Mouse (Mus musculus) heart, embryonic 13.5 days (tissue): ENCODE measurements around the gene Akap2. TPM values are rescaled to one million over a fixed set of nuclear protein-coding genes. Genes with fewer than 3 reads are reported as not detected.

Experiments
- ATAC-seq: fragments of 200-750 bp; cut with Nextera tagmentation; 2 replicates; pipeline ENCODE4 v1.8.0; 2017; ENCODE audit warnings: moderate TSS enrichment; ENCODE audit not compliant: insufficient number of reproducible peaks, low FRiP score, low TSS enrichment; ENCODE audit errors: extremely low read depth
- H3K27ac ChIP-seq: fragments of 300-500 bp; sonication (generic); replicated peaks from 2 replicates; pipeline ENCODE4 v1.5.1; 2015; ENCODE audit warnings: moderate library complexity, mild to moderate bottlenecking, inconsistent platforms
- H3K27me3 ChIP-seq: fragments of 300-500 bp; sonication (generic); replicated peaks from 2 replicates; pipeline ENCODE4 v1.6.1; 2015; ENCODE audit warnings: mild to moderate bottlenecking, inconsistent platforms
- H3K36me3 ChIP-seq: fragments of 300-500 bp; sonication (generic); 2 replicates; pipeline ENCODE4 v1.6.1; 2015; ENCODE audit warnings: mild to moderate bottlenecking, inconsistent platforms
- H3K4me1 ChIP-seq: fragments of 300-500 bp; sonication (generic); 2 replicates; pipeline ENCODE4 v1.6.1; 2015; ENCODE audit warnings: inconsistent platforms
- H3K4me2 ChIP-seq: fragments of 300-500 bp; sonication (generic); 2 replicates; pipeline ENCODE4 v1.6.1; 2015; ENCODE audit warnings: inconsistent platforms, mild to moderate bottlenecking, moderate library complexity
- H3K4me3 ChIP-seq: fragments of 300-500 bp; sonication (generic); 2 replicates; pipeline ENCODE4 v1.5.1; 2015; ENCODE audit warnings: moderate library complexity, mild to moderate bottlenecking, inconsistent platforms
- H3K9ac ChIP-seq: fragments of 300-500 bp; sonication (generic); 2 replicates; pipeline ENCODE4 v1.6.1; 2015; ENCODE audit warnings: inconsistent platforms, mild to moderate bottlenecking, moderate library complexity
- H3K9me3 ChIP-seq: fragments of 300-500 bp; sonication (generic); 2 replicates; pipeline ENCODE4 v1.6.1; 2016; ENCODE audit warnings: inconsistent platforms
- WGBS: fragments of 180-500 bp; shearing (Covaris S2); methylation state at CpG from one replicate; pipeline ENCODE4 v1.1.7; 2015; ENCODE audit warnings: mixed read lengths; 5-methylcytosine and 5-hydroxymethylcytosine counted together
- polyA plus RNA-seq: library from polyadenylated mRNA; unstranded; fragments of >200 nt; fragmentation: Nextera tagmentation; extraction: Ambion mirVana; gene quantifications from 2 replicates; pipeline ENCODE4 v1.2.1, GENCODE M21; 2015

Gene Akap2
- 41.3 and 43.1 TPM in 2 replicates for polyA plus RNA-seq

DNA sequence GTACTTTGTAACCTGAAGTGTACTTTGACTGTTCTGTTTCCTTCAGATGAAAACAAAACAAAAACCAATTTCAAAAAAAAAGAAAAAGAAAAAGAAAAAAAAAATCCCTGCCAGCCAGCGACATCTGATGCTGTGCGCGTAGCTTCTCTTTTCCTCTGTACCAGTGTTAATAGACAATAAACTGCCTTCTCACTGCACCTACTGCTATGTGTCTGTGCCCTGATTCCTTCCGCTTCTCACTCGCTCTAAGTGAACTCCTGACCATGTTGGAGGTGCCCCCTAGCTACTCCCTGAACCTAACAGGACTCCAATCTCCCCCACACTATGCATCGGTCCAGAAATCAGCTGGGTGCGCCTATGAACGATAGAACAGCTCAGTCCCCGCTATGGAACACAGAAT, at the start of gene Akap2:
Akap2 (plus strand) TSS at position 304 of the 400 bp plus-strand sequence.
- Histone ChIP-seq H3K36me3 (peaks cover 32% of the 10 kb centered on the region), H3K4me1 (peaks cover 6% of the 10 kb centered on the region), H3K9me3 (no peaks in the 10 kb centered on the region), H3K4me2 (no peak within 1 kb of the TSS), H3K27ac (no peak within 1 kb of the TSS), H3K27me3 (no peaks in the 10 kb centered on the region), H3K4me3 (no peak within 1 kb of the TSS), H3K9ac (no peak within 1 kb of the TSS)
- 81% methylated on average over 9 of the region's 9 CpGs for WGBS
- ATAC-seq = no peak

DNA sequence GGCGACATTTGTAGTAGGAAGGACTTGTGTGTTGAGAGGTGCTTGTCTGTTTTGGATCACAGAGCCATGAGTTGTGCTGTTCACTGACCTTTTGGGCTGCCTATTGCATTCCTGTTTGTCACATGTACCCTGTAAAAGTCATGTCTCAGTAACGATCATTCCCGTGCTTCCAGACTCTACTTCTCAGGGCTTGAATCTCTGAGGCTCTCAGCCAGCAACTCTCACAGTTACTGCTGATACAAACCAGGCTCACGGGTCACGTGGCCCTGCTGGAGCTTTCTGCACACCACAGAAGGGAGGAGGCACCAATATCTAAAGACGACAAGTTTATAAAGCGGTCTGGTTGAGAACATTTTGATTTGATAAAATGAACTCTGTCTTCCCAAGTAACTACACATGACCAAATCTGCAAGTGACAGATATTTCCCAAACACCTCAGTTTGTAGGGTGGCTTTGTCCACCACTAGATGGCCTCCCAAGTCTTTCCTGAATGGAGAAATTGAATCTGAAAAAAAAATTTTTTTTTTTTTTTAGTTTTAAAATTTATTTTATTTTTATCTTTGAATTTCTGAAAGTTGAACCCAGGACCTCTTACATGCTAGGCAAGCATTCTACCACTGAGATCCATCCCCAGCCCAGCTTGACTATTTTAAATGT, 46.5 kb upstream of the Akap2 start:
- 9% methylated on average over 7 of the region's 7 CpGs for WGBS
- Histone ChIP-seq H3K27ac (peak overlapping the region; percentile 89), H3K36me3 (peaks cover 6% of the 10 kb centered on the region), H3K27me3 (no peaks in the 10 kb centered on the region), H3K9me3 (no peaks in the 10 kb centered on the region), H3K4me1 (peaks cover 93% of the 10 kb centered on the region), H3K9ac (peak overlapping the region; percentile 47; the same call in 1 of the 2 replicates), H3K4me3 (no peak overlapping the region), H3K4me2 (peak overlapping the region; percentile 54)
- peak; percentile 62 for ATAC-seq

- H3K36me3 ChIP-seq = peaks cover 6% of the 10 kb centered on the region; the same call in 1 of the 2 replicates
- H3K4me1 ChIP-seq = peaks cover 81% of the 10 kb centered on the region
- no peak overlapping the region for H3K9ac ChIP-seq
- no peak overlapping the region for H3K4me2 ChIP-seq
- no peak for ATAC-seq
- H3K4me3 ChIP-seq = no peak overlapping the region
- peak overlapping the region; percentile 89; the same call in 1 of the 2 replicates for H3K27ac ChIP-seq
- no peaks in the 10 kb centered on the region for H3K9me3 ChIP-seq
- no peaks in the 10 kb centered on the region for H3K27me3 ChIP-seq
- WGBS = 75% methylated on average over 4 of the region's 4 CpGs
Observed at GRCm38 (mm10) chr4:57672541-57672940, 44.9 kb upstream of the Akap2 start.

DNA sequence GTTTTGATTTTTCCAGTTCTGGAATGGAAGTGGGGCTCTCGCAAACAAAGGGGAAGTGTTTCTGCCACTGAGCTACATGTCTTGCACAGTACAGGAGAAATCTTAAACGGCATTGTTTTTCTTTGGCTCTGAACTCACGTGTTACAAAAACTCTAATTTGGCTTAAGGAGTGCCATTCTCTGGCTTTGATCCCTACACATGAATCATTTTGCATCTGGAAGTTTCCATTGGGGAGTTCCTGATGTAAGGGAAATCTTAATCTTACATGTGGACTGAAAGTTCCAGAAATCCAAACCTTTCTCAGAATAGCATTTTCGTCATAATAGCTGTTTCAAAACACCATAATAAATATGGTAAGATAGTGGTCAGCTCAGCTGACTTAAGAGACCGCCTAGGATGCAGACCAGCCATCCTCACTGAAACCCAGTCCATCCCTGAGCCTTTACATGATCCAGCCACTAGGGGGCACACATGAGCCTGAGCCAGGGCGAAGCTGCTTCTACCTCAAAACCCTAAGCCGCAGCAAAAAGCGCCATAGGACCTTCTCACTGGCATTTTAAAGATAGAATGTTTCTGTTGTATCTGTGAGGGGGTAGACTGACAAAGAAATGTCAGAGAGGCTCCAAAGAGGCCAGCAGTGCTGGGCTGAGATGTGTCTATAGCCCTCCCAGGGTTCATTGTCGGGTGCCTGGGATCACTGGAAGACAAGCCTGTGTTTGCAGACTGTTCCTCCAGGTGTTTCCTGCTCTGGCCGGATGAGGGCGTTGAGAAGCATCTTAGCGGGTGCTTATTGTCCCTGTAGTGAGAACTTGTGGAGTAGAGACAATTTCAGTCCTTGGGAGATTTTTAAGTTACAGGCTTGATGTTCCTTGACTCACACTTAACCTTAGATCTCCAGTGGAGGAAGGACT, 44.2 kb upstream of the Akap2 start:
- Histone ChIP-seq H3K4me1 (peaks cover 74% of the 10 kb centered on the region), H3K9ac (peak overlapping the region; percentile 61; the same call in 1 of the 2 replicates), H3K36me3 (peaks cover 10% of the 10 kb centered on the region; the same call in 1 of the 2 replicates), H3K27ac (peak overlapping the region; percentile 89), H3K4me2 (peak overlapping the region; percentile 51), H3K9me3 (no peaks in the 10 kb centered on the region), H3K4me3 (no peak overlapping the region), H3K27me3 (no peaks in the 10 kb centered on the region)
- WGBS = 20% methylated on average over 12 of the region's 12 CpGs
- no peak for ATAC-seq

DNA sequence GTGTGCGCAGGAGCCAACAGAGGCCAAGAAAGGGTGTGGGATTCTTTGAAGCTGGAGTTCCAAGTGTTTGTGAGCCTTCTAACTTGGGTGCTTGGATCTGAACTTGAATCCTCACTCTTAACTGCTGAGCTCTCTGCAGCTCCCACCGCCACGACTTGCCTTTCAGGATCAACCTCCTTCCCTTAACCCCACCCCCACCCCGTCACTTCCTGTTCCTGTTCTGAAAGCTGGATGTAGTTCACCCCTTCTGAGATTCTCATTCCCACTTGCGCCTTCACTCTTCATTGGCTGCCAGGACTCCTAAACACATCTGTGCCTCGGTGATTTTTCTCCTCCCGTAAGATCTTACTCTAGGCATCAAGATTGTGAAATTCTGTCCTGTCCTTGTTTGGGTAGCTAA, 43.1 kb upstream of the Akap2 start:
- Histone ChIP-seq H3K27me3 (no peaks in the 10 kb centered on the region), H3K4me1 (peaks cover 70% of the 10 kb centered on the region), H3K9me3 (no peaks in the 10 kb centered on the region), H3K4me3 (no peak overlapping the region), H3K36me3 (peaks cover 21% of the 10 kb centered on the region; the same call in 1 of the 2 replicates), H3K4me2 (no peak overlapping the region), H3K27ac (peak overlapping the region; percentile 82), H3K9ac (0 out of 2 replicates have a peak overlapping the region, but pooled peaks have one; percentile 30)
- ATAC-seq = no peak
- WGBS = 62% methylated on average over 7 of the region's 7 CpGs

- Histone ChIP-seq H3K9ac (peak overlapping the region; percentile 63), H3K27ac (peak overlapping the region; percentile 82), H3K4me3 (peak overlapping the region; percentile 29; the same call in 1 of the 2 replicates), H3K4me2 (peak overlapping the region; percentile 58), H3K27me3 (no peaks in the 10 kb centered on the region), H3K4me1 (peaks cover 60% of the 10 kb centered on the region), H3K36me3 (peaks cover 28% of the 10 kb centered on the region), H3K9me3 (no peaks in the 10 kb centered on the region)
- 0 out of 2 replicates have a peak, but pooled peaks have one; percentile 37 for ATAC-seq
- 5% methylated on average over 13 of the region's 13 CpGs for WGBS
Observed at GRCm38 (mm10) chr4:57675387-57675786, 42.1 kb upstream of the Akap2 start.

DNA sequence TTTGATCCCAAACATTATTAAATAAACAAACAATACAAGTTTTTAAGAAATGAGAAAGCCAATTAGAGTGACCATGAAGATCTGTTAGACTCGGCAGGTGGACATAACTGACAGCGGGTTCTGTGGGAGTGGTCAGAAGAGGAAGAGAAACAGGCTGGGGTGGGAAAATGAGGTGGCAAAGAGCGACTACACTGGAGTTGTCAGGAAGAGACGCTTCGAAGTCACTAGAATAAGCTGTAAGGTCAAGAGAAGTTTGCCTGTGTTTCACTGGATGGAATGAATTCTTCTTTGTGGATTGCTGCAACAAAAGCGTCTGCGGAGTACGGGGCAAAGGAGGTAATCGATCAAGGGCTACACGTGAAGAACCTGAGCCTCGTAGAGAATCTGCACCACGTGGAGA, 39.5 kb upstream of the Akap2 start:
- H3K9ac ChIP-seq = no peak overlapping the region
- WGBS = 74% methylated on average over 12 of the region's 12 CpGs
- H3K9me3 ChIP-seq = no peaks in the 10 kb centered on the region
- peaks cover 55% of the 10 kb centered on the region for H3K4me1 ChIP-seq
- no peak overlapping the region for H3K4me3 ChIP-seq
- H3K27ac ChIP-seq = no peak overlapping the region
- peaks cover 32% of the 10 kb centered on the region for H3K36me3 ChIP-seq
- no peaks in the 10 kb centered on the region for H3K27me3 ChIP-seq
- ATAC-seq = no peak
- H3K4me2 ChIP-seq = no peak overlapping the region

GRCm38 (mm10) chr4:57678991-57679457, 38.4 kb upstream of the Akap2 start:
- no peak for ATAC-seq
- H3K4me1 ChIP-seq = peaks cover 55% of the 10 kb centered on the region
- no peak overlapping the region for H3K4me2 ChIP-seq
- H3K9ac ChIP-seq = no peak overlapping the region
- H3K27ac ChIP-seq = no peak overlapping the region
- H3K36me3 ChIP-seq = peaks cover 39% of the 10 kb centered on the region
- WGBS = 65% methylated on average over 9 of the region's 9 CpGs
- no peak overlapping the region for H3K4me3 ChIP-seq
- H3K9me3 ChIP-seq = no peaks in the 10 kb centered on the region
- H3K27me3 ChIP-seq = no peaks in the 10 kb centered on the region

- no peak overlapping the region for H3K9ac ChIP-seq
- H3K27ac ChIP-seq = no peak overlapping the region
- 83% methylated on average over 12 of the region's 12 CpGs for WGBS
- H3K27me3 ChIP-seq = no peaks in the 10 kb centered on the region
- no peak overlapping the region for H3K4me3 ChIP-seq
- H3K4me2 ChIP-seq = no peak overlapping the region
- H3K4me1 ChIP-seq = peaks cover 55% of the 10 kb centered on the region
- H3K9me3 ChIP-seq = no peaks in the 10 kb centered on the region
- H3K36me3 ChIP-seq = peaks cover 39% of the 10 kb centered on the region
- no peak for ATAC-seq
Observed at GRCm38 (mm10) chr4:57680186-57680585, 37.3 kb upstream of the Akap2 start.

- Histone ChIP-seq H3K4me3 (no peak overlapping the region), H3K4me2 (no peak overlapping the region), H3K27me3 (no peaks in the 10 kb centered on the region), H3K9ac (no peak overlapping the region), H3K36me3 (peaks cover 35% of the 10 kb centered on the region), H3K4me1 (peaks cover 50% of the 10 kb centered on the region), H3K9me3 (no peaks in the 10 kb centered on the region), H3K27ac (no peak overlapping the region)
- ATAC-seq = no peak
- 54% methylated on average over 12 of the region's 12 CpGs for WGBS
Observed at GRCm38 (mm10) chr4:57681511-57681910, 35.9 kb upstream of the Akap2 start.

DNA sequence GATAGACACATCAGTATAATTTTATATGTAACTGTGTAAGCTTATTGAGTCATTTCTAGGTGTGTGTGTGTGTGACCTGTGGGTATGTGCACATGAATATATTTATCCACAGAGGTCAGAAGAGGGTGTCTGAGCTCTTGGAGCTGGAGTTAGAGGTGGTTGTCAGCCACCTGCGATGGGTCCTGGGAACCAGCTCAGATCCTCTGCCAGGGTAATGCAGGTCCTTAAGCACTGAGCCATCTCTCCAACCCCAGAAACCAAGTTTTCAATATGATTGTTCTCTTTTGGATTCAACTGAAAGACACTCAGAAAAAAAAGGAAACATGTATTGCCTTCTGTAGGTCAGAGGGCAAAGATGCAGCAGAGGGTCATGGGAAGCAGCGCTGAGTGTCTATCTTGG, 35.1 kb upstream of the Akap2 start:
- ATAC-seq = no peak
- Histone ChIP-seq H3K27ac (peak overlapping the region; percentile 48; the same call in 1 of the 2 replicates), H3K4me2 (no peak overlapping the region), H3K4me1 (peaks cover 56% of the 10 kb centered on the region), H3K4me3 (no peak overlapping the region), H3K9me3 (no peaks in the 10 kb centered on the region), H3K9ac (no peak overlapping the region), H3K27me3 (no peaks in the 10 kb centered on the region), H3K36me3 (peaks cover 37% of the 10 kb centered on the region)
- 75% methylated on average over 2 of the region's 2 CpGs for WGBS
